Mouse (Mus musculus): ENCODE measurements around the gene Tm2d1. TPM values are rescaled to one million over a fixed set of nuclear protein-coding genes. Genes with fewer than 3 reads are reported as not detected.

Tm2d1 gene
- total RNA-seq, 2 experiments from 2014 or later, result 36.2 to 40.5 TPM

GRCm38 (mm10) chr4:98376943-98377342 is 6.2 kb downstream of the Tm2d1 start:
- intact Hi-C loops (cut with DNase I), result no loop called here
- no peak overlapping the region for H3K4me3 ChIP-seq
- no peak for DNase-seq (ENCODE audit: extremely low spot score in 1 of 2, low spot score in 2 of 2)
- no peak overlapping the region for H3K27ac ChIP-seq
- TF ChIP-seq CTCF (IDR thresholded peaks at IDR 0.05), result no peak

- DNase-seq (ENCODE audit: extremely low spot score in 1 of 2, low spot score in 2 of 2), result no peak
- Histone ChIP-seq H3K27ac (no peak overlapping the region), H3K4me3 (no peak overlapping the region)
- TF ChIP-seq CTCF (IDR thresholded peaks at IDR 0.05), result peak; percentile 29; the same call in 1 of the 2 replicates
- intact Hi-C loops (cut with DNase I), result no loop called here
Observed at GRCm38 (mm10) chr4:98375401-98375800, 7.7 kb downstream of the Tm2d1 start.

DNA sequence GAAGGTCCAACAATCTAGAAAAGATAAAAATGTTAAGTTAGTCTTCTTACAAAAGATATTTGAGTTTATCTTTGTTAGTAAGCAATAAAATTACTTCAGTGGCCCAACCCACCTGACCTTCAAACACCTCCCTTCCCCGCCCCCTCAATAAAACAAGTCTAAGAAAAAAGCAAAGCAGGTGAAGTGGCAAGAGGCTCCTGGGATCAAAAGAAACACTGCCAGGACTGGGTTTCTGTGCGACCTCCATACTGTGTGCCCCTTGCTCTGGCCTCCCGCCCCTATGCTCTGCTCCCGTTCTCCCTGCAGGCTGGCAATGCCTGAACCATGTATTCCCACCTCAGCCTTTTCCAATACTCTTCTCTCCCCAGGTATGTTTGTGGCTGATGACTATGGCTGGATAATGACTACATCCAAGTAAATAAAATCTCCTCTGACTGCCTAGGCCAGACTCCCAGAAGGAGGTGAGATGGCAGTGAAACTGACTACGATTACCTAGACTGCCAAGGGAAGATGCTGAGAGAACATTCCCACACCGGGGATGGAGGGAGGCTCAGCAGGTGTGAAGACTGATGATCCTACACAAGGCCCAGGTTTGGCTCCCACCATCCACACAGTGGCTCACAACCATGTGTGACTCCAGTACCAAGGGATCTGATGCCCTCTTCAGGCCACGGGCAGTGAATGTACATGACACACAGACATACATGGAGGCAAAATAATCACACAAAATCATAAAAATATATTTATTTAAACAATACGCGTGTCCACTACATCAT is 24.9 kb downstream of the Tm2d1 start:
- intact Hi-C loops (cut with DNase I), result no loop called here
- Histone ChIP-seq H3K27ac (no peak overlapping the region), H3K4me3 (no peak overlapping the region)
- no peak for DNase-seq (ENCODE audit: extremely low spot score in 1 of 2, low spot score in 2 of 2)
- TF ChIP-seq CTCF (IDR thresholded peaks at IDR 0.05), result no peak

- intact Hi-C loops (cut with DNase I), result no loop called here
Observed at GRCm38 (mm10) chr4:98348580-98348979, 34.5 kb downstream of the Tm2d1 start.

GRCm38 (mm10) chr4:98345783-98346182 is 37.3 kb downstream of the Tm2d1 start:
- no peak for TF ChIP-seq CTCF (IDR thresholded peaks at IDR 0.05)
- H3K27ac ChIP-seq, result no peak overlapping the region
- no peak overlapping the region for H3K4me3 ChIP-seq
- intact Hi-C loops (cut with DNase I), result no loop called here
- DNase-seq (ENCODE audit: extremely low spot score in 1 of 2, low spot score in 2 of 2), result peak; percentile 23 to 36

More at GRCm38 (mm10) chr4:98348580-98348979, 34.5 kb downstream of the Tm2d1 start:
- no peak for DNase-seq (ENCODE audit: extremely low spot score in 1 of 2, low spot score in 2 of 2)
- TF ChIP-seq CTCF (IDR thresholded peaks at IDR 0.05), result no peak
- Histone ChIP-seq H3K4me3 (no peak overlapping the region), H3K27ac (no peak overlapping the region)

- no peak for DNase-seq (ENCODE audit: extremely low spot score in 1 of 2, low spot score in 2 of 2)
- intact Hi-C loops (cut with DNase I), result no loop called here
- no peak overlapping the region for H3K27ac ChIP-seq
- H3K4me3 ChIP-seq, result no peak overlapping the region
- no peak for TF ChIP-seq CTCF (IDR thresholded peaks at IDR 0.05)
Observed at GRCm38 (mm10) chr4:98339992-98340564, 43.0 kb downstream of the Tm2d1 start.

GRCm38 (mm10) chr4:98338636-98339630 is 44.2 kb downstream of the Tm2d1 start:
- DNase-seq (ENCODE audit: extremely low spot score in 1 of 2, low spot score in 2 of 2), result no peak
- no peak overlapping the region for H3K4me3 ChIP-seq
- no peak for TF ChIP-seq CTCF (IDR thresholded peaks at IDR 0.05)
- intact Hi-C loops (cut with DNase I), result no loop called here
- no peak overlapping the region for H3K27ac ChIP-seq

DNA sequence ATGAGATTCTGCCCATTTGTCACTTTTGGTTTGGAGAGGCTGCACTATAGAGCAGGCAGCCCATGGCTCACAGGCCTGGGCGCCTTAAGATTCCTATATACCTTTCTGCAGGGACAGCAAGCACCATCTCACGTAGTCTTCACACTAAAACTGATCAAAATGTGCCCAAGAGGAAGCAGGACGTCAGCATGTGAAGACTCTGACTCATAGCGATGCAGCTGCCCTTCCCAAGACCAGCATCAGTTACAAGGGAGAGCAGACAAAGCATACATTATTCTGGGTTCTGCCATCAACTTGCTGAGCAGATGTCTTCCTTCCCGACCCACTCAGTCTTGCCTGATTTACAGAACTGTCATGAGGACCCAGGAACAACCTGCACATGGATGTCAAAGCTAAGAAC is 45.9 kb downstream of the Tm2d1 start:
- Histone ChIP-seq H3K27ac (no peak overlapping the region), H3K4me3 (no peak overlapping the region)
- no peak for DNase-seq (ENCODE audit: extremely low spot score in 1 of 2, low spot score in 2 of 2)
- no peak for TF ChIP-seq CTCF (IDR thresholded peaks at IDR 0.05)
- intact Hi-C loops (cut with DNase I), result no loop called here

GRCm38 (mm10) chr4:98335726-98336125 is 47.4 kb downstream of the Tm2d1 start:
- intact Hi-C loops (cut with DNase I), result no loop called here
- no peak for TF ChIP-seq CTCF (IDR thresholded peaks at IDR 0.05)
- Histone ChIP-seq H3K27ac (no peak overlapping the region), H3K4me3 (no peak overlapping the region)
- DNase-seq (ENCODE audit: extremely low spot score in 1 of 2, low spot score in 2 of 2), result no peak

- peak; percentile 94 to 96 for DNase-seq (ENCODE audit: extremely low spot score in 1 of 2, low spot score in 2 of 2)
- peak; percentile 97 for TF ChIP-seq CTCF (IDR thresholded peaks at IDR 0.05)
- Histone ChIP-seq H3K4me3 (peak overlapping the region; percentile 48), H3K27ac (peak overlapping the region; percentile 80)
- intact Hi-C loops (cut with DNase I), result loop anchor here (1.0 to 10.0 kb wide), 9 partner anchors 65 to 1617 kb away; partner anchors contain the start of gene Nfia
Observed at GRCm38 (mm10) chr4:98322223-98322622, 60.9 kb downstream of the Tm2d1 start.

- TF ChIP-seq CTCF (IDR thresholded peaks at IDR 0.05), result no peak
- peak overlapping the region; percentile 48 for H3K4me3 ChIP-seq
- H3K27ac ChIP-seq, result peak overlapping the region; percentile 80
- DNase-seq (ENCODE audit: extremely low spot score in 1 of 2, low spot score in 2 of 2), result peak; percentile 35 to 43
- intact Hi-C loops (cut with DNase I), result loop anchor here (1.0 to 10.0 kb wide), 9 partner anchors 64 to 1617 kb away; partner anchors contain the start of gene Nfia
Observed at GRCm38 (mm10) chr4:98321371-98322111, 61.6 kb downstream of the Tm2d1 start.

All from left cerebral cortex, adult 2 months (tissue).